Mouse (Mus musculus) embryonic facial prominence, embryonic 14.5 days (tissue): ENCODE results near the gene March9. TPM values are rescaled to one million over a fixed set of nuclear protein-coding genes. Genes with fewer than 3 reads are reported as not detected.

Experiments
- ATAC-seq: fragments of 200-750 bp; cut with Nextera tagmentation; 2 replicates; pipeline ENCODE4 v1.8.0; 2017; ENCODE audit warnings: low read depth, moderate number of reproducible peaks, moderate TSS enrichment
- DNase-seq: peaks from one replicate; pipeline ENCODE4 v3.0.0-alpha.2; 2015; ENCODE audit warnings: low spot score
- H3K27ac ChIP-seq: fragments of 300-500 bp; sonication (generic); replicated peaks from 2 replicates; pipeline ENCODE4 v1.5.1; 2014; ENCODE audit warnings: low read depth, mild to moderate bottlenecking, low read length, moderate library complexity
- H3K27me3 ChIP-seq: fragments of 300-500 bp; sonication (generic); replicated peaks from 2 replicates; pipeline ENCODE4 v1.6.1; 2014; ENCODE audit warnings: low read length; ENCODE audit not compliant: control insufficient read depth, insufficient read depth
- H3K36me3 ChIP-seq: fragments of 300-500 bp; sonication (generic); 2 replicates; pipeline ENCODE4 v1.6.1; 2014; ENCODE audit warnings: low read length, mixed read lengths; ENCODE audit not compliant: control insufficient read depth, insufficient read depth
- H3K4me1 ChIP-seq: fragments of 300-500 bp; sonication (generic); 2 replicates; pipeline ENCODE4 v1.6.1; 2014; ENCODE audit warnings: antibody characterized with exemption, low read length; ENCODE audit not compliant: control insufficient read depth, insufficient read depth
- H3K4me2 ChIP-seq: fragments of 300-500 bp; sonication (generic); 2 replicates; pipeline ENCODE4 v1.6.1; 2014; ENCODE audit warnings: low read depth, mild to moderate bottlenecking, low read length, moderate library complexity, mixed read lengths
- H3K4me3 ChIP-seq: fragments of 300-500 bp; sonication (generic); 2 replicates; pipeline ENCODE4 v1.5.1; 2014; ENCODE audit warnings: low read depth, mild to moderate bottlenecking, low read length
- H3K9ac ChIP-seq: fragments of 300-500 bp; sonication (generic); 2 replicates; pipeline ENCODE4 v1.6.1; 2014; ENCODE audit warnings: low read depth, mild to moderate bottlenecking, low read length, moderate library complexity, mixed read lengths
- H3K9me3 ChIP-seq: fragments of 300-500 bp; sonication (generic); 2 replicates; pipeline ENCODE4 v1.6.1; 2016; ENCODE audit warnings: low read length; ENCODE audit not compliant: control insufficient read depth
- WGBS: fragments of 180-500 bp; shearing (Covaris S2); extraction: QIAGEN DNeasy Blood & Tissue Kit; methylation state at CpG from one replicate; pipeline ENCODE4 v1.1.7; 2014; 5-methylcytosine and 5-hydroxymethylcytosine counted together
- polyA plus RNA-seq: library from polyadenylated mRNA; unstranded; fragments of >200 nt; fragmentation: Nextera tagmentation; extraction: Ambion mirVana; gene quantifications from 2 replicates; pipeline ENCODE4 v1.2.1, GENCODE M21; 2014

Gene March9
- polyA plus RNA-seq, 1 experiment from 2014 or later: 2.0 TPM

GRCm38 (mm10) chr10:127041274-127041766 is 18.7 kb downstream of the March9 start, which contains the start of the genes Mettl1 and Eef1akmt3:
Mettl1 (plus strand) TSS chr10:127041414.
Eef1akmt3 (minus strand) TSS chr10:127041513.
- 0% methylated on average over 16 of the region's 28 CpGs for WGBS
- H3K9ac ChIP-seq: peak within 1 kb of the TSS; percentile 75
- peak; percentile 64 for ATAC-seq
- no peaks in the 10 kb centered on the region for H3K9me3 ChIP-seq
- peak within 1 kb of the TSS; percentile 78 for H3K27ac ChIP-seq
- H3K27me3 ChIP-seq: no peaks in the 10 kb centered on the region
- peak within 1 kb of the TSS; percentile 81 for H3K4me2 ChIP-seq
- H3K36me3 ChIP-seq: peaks cover 6% of the 10 kb centered on the region; the same call in 1 of the 2 replicates
- peak within 1 kb of the TSS; percentile 71 for H3K4me3 ChIP-seq
- no peak for DNase-seq
- peaks cover 7% of the 10 kb centered on the region for H3K4me1 ChIP-seq

GRCm38 (mm10) chr10:127040569-127041214 is 19.3 kb downstream of the March9 start:
- Histone ChIP-seq H3K27ac (peak overlapping the region; percentile 78), H3K9me3 (no peaks in the 10 kb centered on the region), H3K27me3 (no peaks in the 10 kb centered on the region), H3K4me2 (peak overlapping the region; percentile 81), H3K36me3 (peaks cover 6% of the 10 kb centered on the region; the same call in 1 of the 2 replicates), H3K4me3 (peak overlapping the region; percentile 71), H3K9ac (peak overlapping the region; percentile 75), H3K4me1 (peaks cover 7% of the 10 kb centered on the region)
- WGBS: 1% methylated on average over 20 of the region's 20 CpGs
- DNase-seq: no peak
- ATAC-seq: peak; percentile 17; the same call in 1 of the 2 replicates

GRCm38 (mm10) chr10:127037641-127038040 is 22.3 kb downstream of the March9 start:
- Histone ChIP-seq H3K36me3 (no peaks in the 10 kb centered on the region), H3K4me3 (no peak overlapping the region), H3K27me3 (no peaks in the 10 kb centered on the region), H3K9ac (no peak overlapping the region), H3K27ac (no peak overlapping the region), H3K9me3 (no peaks in the 10 kb centered on the region), H3K4me1 (peaks cover 3% of the 10 kb centered on the region), H3K4me2 (no peak overlapping the region)
- no peak for ATAC-seq
- 74% methylated on average over 12 of the region's 12 CpGs for WGBS
- no peak for DNase-seq

GRCm38 (mm10) chr10:127036273-127036672 is 23.7 kb downstream of the March9 start:
- no peak for ATAC-seq
- H3K27me3 ChIP-seq: no peaks in the 10 kb centered on the region
- DNase-seq: no peak
- H3K36me3 ChIP-seq: no peaks in the 10 kb centered on the region
- H3K4me3 ChIP-seq: no peak overlapping the region
- no peak overlapping the region for H3K4me2 ChIP-seq
- no peak overlapping the region for H3K9ac ChIP-seq
- H3K4me1 ChIP-seq: no peaks in the 10 kb centered on the region; the same call in 1 of the 2 replicates
- no peak overlapping the region for H3K27ac ChIP-seq
- WGBS: 87% methylated on average over 12 of the region's 12 CpGs
- no peaks in the 10 kb centered on the region for H3K9me3 ChIP-seq

DNA sequence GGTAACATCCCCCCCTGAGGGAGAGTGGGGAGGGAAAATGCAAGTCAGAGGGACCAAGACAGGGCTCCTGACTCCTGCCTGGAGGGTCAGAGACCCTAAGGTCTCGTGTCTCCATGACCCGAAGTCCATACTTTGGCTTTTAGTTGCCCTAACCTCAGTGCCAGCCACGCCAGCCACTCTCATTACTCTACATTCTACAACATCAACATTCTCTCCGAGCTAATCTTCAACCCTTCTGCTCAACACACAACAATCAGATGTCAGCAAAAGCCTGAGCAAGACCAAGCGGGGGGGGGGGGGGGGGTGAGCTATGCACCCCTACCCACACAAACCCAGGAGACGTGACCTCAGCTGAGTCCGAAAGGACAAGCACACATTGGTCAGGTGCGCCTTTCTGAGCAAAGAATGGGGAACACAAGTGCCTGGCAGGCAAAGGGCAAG is 26.7 kb downstream of the March9 start:
- Histone ChIP-seq H3K4me3 (no peak overlapping the region), H3K4me1 (no peaks in the 10 kb centered on the region), H3K36me3 (peaks cover 11% of the 10 kb centered on the region; the same call in 1 of the 2 replicates), H3K4me2 (no peak overlapping the region), H3K9me3 (no peaks in the 10 kb centered on the region), H3K9ac (no peak overlapping the region), H3K27ac (no peak overlapping the region), H3K27me3 (no peaks in the 10 kb centered on the region)
- no peak for DNase-seq
- ATAC-seq: no peak
- 86% methylated on average over 8 of the region's 8 CpGs for WGBS

- H3K4me3 ChIP-seq: peak within 1 kb of the TSS; percentile 70
- no peaks in the 10 kb centered on the region for H3K4me1 ChIP-seq
- WGBS: 7% methylated on average over 44 of the region's 56 CpGs
- H3K27me3 ChIP-seq: no peaks in the 10 kb centered on the region
- peak within 1 kb of the TSS; percentile 90 for H3K4me2 ChIP-seq
- no peaks in the 10 kb centered on the region for H3K9me3 ChIP-seq
- H3K36me3 ChIP-seq: peaks cover 38% of the 10 kb centered on the region
- peak; percentile 94 for DNase-seq
- H3K9ac ChIP-seq: peak within 1 kb of the TSS; percentile 81
- H3K27ac ChIP-seq: peak within 1 kb of the TSS; percentile 42
- peak; percentile 91 for ATAC-seq
Observed at GRCm38 (mm10) chr10:127030336-127031296, 29.4 kb downstream of the March9 start, which contains the start of gene Tsfm. Tsfm (minus strand) TSS chr10:127030840.

GRCm38 (mm10) chr10:127018422-127018821 is 41.6 kb downstream of the March9 start:
- Histone ChIP-seq H3K4me2 (no peak overlapping the region), H3K4me1 (no peaks in the 10 kb centered on the region), H3K27ac (no peak overlapping the region), H3K9me3 (no peaks in the 10 kb centered on the region), H3K9ac (no peak overlapping the region), H3K4me3 (no peak overlapping the region), H3K36me3 (peaks cover 17% of the 10 kb centered on the region), H3K27me3 (no peaks in the 10 kb centered on the region)
- no peak for DNase-seq
- no peak for ATAC-seq
- 70% methylated on average over 16 of the region's 16 CpGs for WGBS

DNA sequence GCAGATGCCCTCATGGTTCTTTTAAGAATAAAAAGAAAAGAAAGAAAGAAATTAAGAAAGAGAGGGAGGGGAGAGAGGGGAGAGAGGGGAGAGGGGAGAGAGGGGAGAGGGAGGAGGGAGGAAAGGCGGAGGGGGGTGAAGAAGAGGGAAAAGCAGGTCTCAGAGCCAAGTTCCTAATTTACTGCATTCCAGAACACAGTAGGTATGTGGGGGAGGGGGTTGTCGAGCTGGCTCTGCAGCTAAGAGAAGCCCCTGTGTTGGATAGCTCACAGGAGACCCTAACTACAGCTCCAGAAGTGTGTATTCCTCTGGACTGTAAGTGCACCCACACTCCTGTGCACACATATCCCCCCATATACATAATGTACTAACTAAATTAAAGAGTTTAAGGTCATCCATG is 42.9 kb downstream of the March9 start:
- H3K4me2 ChIP-seq: no peak overlapping the region
- H3K27ac ChIP-seq: no peak overlapping the region; the same call in 1 of the 2 replicates
- H3K9ac ChIP-seq: no peak overlapping the region
- H3K27me3 ChIP-seq: no peaks in the 10 kb centered on the region
- ATAC-seq: peak; percentile 48; the same call in 1 of the 2 replicates
- no peaks in the 10 kb centered on the region for H3K9me3 ChIP-seq
- H3K4me1 ChIP-seq: no peaks in the 10 kb centered on the region
- DNase-seq: peak; percentile 44
- WGBS: 24% methylated on average over 2 of the region's 2 CpGs
- 0 out of 2 replicates have a peak, but pooled peaks cover 4% of the 10 kb centered on the region for H3K36me3 ChIP-seq
- no peak overlapping the region for H3K4me3 ChIP-seq
